Mouse (Mus musculus) liver, embryonic 14.5 days (tissue): ENCODE measurements around the gene Rims4. TPM values are rescaled to one million over a fixed set of nuclear protein-coding genes. Genes with fewer than 3 reads are reported as not detected.

Experiments used
- ATAC-seq: fragments of 200-750 bp; cut with Nextera tagmentation; 2 replicates; pipeline ENCODE4 v1.8.0; 2017; ENCODE audit warnings: moderate number of reproducible peaks, mild to moderate bottlenecking, moderate library complexity; ENCODE audit not compliant: insufficient read depth
- DNase-seq, 3 experiments: peaks; one replicate each; pipeline ENCODE4 v3.0.0-alpha.2; 2012 to 2013; ENCODE audit warnings: low read depth in 3 of 3, low spot score in 3 of 3
- H3K27ac ChIP-seq: fragments of 300-500 bp; sonication (generic); 2 replicates; pipeline ENCODE4 v1.5.1; 2014; ENCODE audit warnings: moderate library complexity, mild to moderate bottlenecking, control low read depth, inconsistent platforms
- H3K27me3 ChIP-seq: fragments of 300-500 bp; sonication (generic); 2 replicates; pipeline ENCODE4 v1.6.1; 2014; ENCODE audit warnings: mild to moderate bottlenecking, low read length, moderate library complexity; ENCODE audit not compliant: control insufficient read depth, insufficient read depth
- H3K36me3 ChIP-seq: fragments of 300-500 bp; sonication (generic); replicated peaks from 2 replicates; pipeline ENCODE4 v1.6.1; 2014; ENCODE audit warnings: low read depth; ENCODE audit not compliant: control insufficient read depth, insufficient read depth
- H3K4me1 ChIP-seq, 2 experiments: fragments of 200-500 bp in 1 of 2; fragments of 300-500 bp in 1 of 2; sonication (generic) in 1 of 2; replicated peaks; 2 replicates each; pipeline ENCODE4 v1.6.1; 2012 to 2014; ENCODE audit warnings: antibody characterized with exemption in 1 of 2, inconsistent platforms in 1 of 2, low read length in 1 of 2; ENCODE audit not compliant: control insufficient read depth in 2 of 2, insufficient read depth in 2 of 2
- H3K4me2 ChIP-seq: fragments of 300-500 bp; sonication (generic); 2 replicates; pipeline ENCODE4 v1.6.1; 2014; ENCODE audit warnings: low read depth, mild to moderate bottlenecking, control low read depth, moderate library complexity
- H3K4me3 ChIP-seq, 2 experiments: fragments of 200-500 bp in 1 of 2; fragments of 300-500 bp in 1 of 2; sonication (generic) in 1 of 2; 2 replicates each; pipeline ENCODE4 v1.5.1; 2012 to 2014; ENCODE audit warnings: low read depth in 2 of 2, low read length in 2 of 2, mild to moderate bottlenecking in 2 of 2, control low read depth in 1 of 2, inconsistent platforms in 1 of 2, moderate library complexity in 1 of 2; ENCODE audit not compliant: insufficient read depth in 1 of 2
- H3K9ac ChIP-seq: fragments of 300-500 bp; sonication (generic); replicated peaks from 2 replicates; pipeline ENCODE4 v1.6.1; 2014; ENCODE audit warnings: mild to moderate bottlenecking, control low read depth, moderate library complexity
- H3K9me3 ChIP-seq: fragments of 300-500 bp; sonication (generic); 2 replicates; pipeline ENCODE4 v1.6.1; 2016; ENCODE audit warnings: low read length, mixed read lengths; ENCODE audit not compliant: control insufficient read depth
- CTCF ChIP-seq: IDR thresholded peaks from 2 replicates; pipeline ENCODE4 v1.5.1; 2016; ENCODE audit warnings: antibody characterized with exemption, low read depth, control low read depth
- EP300 ChIP-seq: IDR thresholded peaks from 2 replicates; pipeline ENCODE4 v1.6.1; 2016; ENCODE audit warnings: antibody characterized with exemption, low read depth
- WGBS: fragments of 180-500 bp; shearing (Covaris S2); extraction: QIAGEN DNeasy Blood & Tissue Kit; methylation state at CpG from one replicate; pipeline ENCODE4 v1.1.7; 2014; ENCODE audit not compliant: insufficient replicate concordance; 5-methylcytosine and 5-hydroxymethylcytosine counted together
- polyA plus RNA-seq, 2 experiments: library from polyadenylated mRNA; depleted of rRNA in 1 of 2; stranded (reverse) in 1 of 2; unstranded in 1 of 2; fragments of >200 nt; fragmentation: Nextera tagmentation in 1 of 2; extraction: Ambion mirVana in 1 of 2; gene quantifications; 2 replicates each; pipeline versions ENCODE4 v1.2.1 to v1.2.3; 2012 to 2014

Rims4 gene
- polyA plus RNA-seq, 2 experiments: 0.12 to 0.14 TPM

DNA sequence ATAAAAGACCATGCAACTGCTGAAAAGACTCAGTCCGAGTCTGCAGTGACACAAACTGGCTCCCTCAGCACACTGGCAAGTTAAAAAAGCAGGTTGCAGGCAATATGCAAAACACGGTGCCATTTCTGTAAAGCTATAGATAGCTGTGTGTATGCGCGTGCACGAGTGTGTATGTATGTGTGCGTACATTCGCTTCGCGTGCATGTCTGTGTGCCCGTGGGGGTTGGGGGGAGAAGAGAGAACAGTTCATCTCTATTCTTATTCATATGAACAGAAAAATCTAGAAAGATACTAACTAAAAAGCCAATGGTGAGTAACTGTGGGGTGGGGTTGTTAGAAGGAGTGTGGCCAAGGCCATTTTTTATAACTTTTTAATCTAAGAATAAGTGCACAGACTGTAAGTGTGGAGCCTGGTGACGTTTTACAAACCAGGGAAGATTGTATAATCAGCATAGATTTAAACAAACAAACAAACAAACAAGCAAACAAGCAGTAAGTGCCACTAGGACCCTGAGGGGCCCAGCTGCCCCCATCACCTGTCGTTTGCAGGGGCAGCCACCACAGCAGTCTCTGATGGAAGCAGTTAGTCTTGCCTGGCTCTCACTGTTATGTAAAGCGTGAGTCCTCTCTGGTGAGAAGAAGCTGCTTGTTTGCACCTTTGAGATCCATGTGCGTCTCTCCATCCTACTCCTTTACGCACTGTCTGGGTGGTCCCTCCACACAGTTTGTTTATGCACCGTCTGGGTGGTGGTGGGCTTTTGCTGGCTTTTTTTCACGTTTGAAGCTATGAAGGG lies 35.4 kb downstream of the Rims4 start:
- no peak for TF ChIP-seq CTCF
- no peak for TF ChIP-seq EP300
- WGBS: 53% methylated on average over 17 of the region's 17 CpGs
- no peak overlapping the region for H3K9ac ChIP-seq

DNA sequence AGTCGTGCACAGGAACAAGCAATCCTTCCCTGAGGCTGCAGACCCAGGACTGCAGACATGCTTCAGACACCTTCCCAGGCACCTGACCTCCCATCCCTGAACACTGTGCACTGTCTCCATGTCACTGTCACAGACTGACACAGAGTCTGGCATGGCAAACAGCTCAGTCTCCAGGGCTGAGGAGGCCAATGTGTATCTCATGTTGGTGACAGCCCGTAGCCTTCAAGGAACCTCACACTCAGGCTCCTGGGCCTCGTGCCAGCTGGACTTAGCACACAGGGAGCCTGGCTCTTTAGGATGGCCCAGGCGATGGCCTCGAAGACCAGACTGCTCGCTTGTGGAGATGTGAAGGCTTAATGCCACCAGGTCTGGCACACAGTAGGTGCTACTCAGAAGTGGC lies 37.6 kb downstream of the Rims4 start:
- WGBS: 59% methylated on average over 6 of the region's 6 CpGs
- no peak for TF ChIP-seq EP300
- TF ChIP-seq CTCF: no peak
- no peak for ATAC-seq

More for the DNA sequence above, 35.4 kb downstream of the Rims4 start:
- H3K4me3 ChIP-seq: no peak overlapping the region
- H3K27ac ChIP-seq: no peak overlapping the region
- H3K4me2 ChIP-seq: no peak overlapping the region
- H3K4me1 ChIP-seq: no peaks in the 10 kb centered on the region
- ATAC-seq (no peak), DNase-seq (no peak)
- H3K9me3 ChIP-seq: no peaks in the 10 kb centered on the region
- H3K27me3 ChIP-seq: no peaks in the 10 kb centered on the region
- no peaks in the 10 kb centered on the region for H3K36me3 ChIP-seq

DNA sequence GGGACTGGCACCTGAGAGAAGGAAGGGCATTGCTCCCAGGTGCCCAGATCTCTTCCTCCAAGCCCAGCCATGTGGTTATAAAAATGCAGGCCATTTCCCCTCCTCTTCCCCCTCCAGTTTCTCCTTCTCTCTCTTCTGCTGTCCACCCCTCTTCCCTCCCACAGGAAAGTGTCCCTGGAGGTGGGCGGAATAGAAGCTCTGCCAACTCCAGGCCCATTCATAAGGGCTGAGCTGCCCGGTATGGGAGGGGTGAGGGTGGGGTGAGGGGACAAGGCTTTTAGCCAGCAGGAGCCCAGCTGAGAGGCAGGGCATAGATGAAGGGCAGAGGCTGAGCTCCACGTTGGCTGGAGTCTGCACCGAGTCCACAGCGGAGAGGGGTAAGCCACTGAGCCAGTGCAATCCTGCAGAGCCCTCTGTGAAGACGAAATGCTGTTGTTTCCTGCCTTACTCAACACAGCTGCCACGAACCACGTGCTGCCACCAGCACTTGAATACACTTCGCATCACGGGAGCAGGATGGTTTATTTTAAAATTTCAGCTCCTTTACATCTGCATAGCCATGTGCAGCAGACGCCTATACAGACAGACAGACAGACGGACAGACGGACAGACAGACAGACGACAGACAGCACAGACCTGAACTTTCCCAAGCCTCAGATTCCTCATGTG lies 41.5 kb downstream of the Rims4 start:
- no peaks in the 10 kb centered on the region for H3K4me1 ChIP-seq
- no peak for DNase-seq
- no peaks in the 10 kb centered on the region for H3K36me3 ChIP-seq
- no peaks in the 10 kb centered on the region for H3K9me3 ChIP-seq
- H3K4me3 ChIP-seq: no peak overlapping the region
- TF ChIP-seq EP300 (no peak), CTCF (no peak)
- H3K9ac ChIP-seq: no peak overlapping the region
- 55% methylated on average over 14 of the region's 14 CpGs for WGBS
- H3K27ac ChIP-seq: no peak overlapping the region
- no peak for ATAC-seq
- H3K4me2 ChIP-seq: no peak overlapping the region
- no peaks in the 10 kb centered on the region for H3K27me3 ChIP-seq

More for the DNA sequence above, 37.6 kb downstream of the Rims4 start:
- Histone ChIP-seq H3K4me1 (no peaks in the 10 kb centered on the region), H3K27me3 (no peaks in the 10 kb centered on the region), H3K4me2 (no peak overlapping the region), H3K4me3 (no peak overlapping the region), H3K9me3 (no peaks in the 10 kb centered on the region), H3K9ac (no peak overlapping the region), H3K27ac (no peak overlapping the region), H3K36me3 (no peaks in the 10 kb centered on the region)
- DNase-seq: no peak

DNA sequence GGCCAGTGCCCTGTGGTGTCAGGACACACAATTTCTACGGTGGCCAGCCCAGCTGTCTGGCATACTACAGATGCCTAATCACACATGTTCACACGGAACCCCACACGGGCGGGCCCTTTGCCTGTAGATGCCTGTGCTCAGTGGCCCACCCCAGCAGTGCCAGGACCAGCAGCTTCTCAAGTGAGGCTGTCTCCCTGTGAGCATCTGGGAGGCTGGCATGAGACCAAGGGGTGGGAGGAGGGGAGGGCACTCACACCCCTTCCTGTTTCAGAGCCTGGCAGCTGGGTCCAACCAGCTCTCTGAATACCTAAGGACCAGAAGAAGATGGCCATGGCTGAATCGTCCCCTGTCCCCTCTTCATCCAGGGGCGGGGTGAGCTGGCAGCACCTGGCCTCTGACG lies 43.0 kb downstream of the Rims4 start:
- ATAC-seq: no peak
- Histone ChIP-seq H3K4me2 (no peak overlapping the region), H3K9me3 (no peaks in the 10 kb centered on the region), H3K4me3 (no peak overlapping the region), H3K27me3 (no peaks in the 10 kb centered on the region), H3K36me3 (no peaks in the 10 kb centered on the region), H3K9ac (no peak overlapping the region), H3K27ac (no peak overlapping the region), H3K4me1 (no peaks in the 10 kb centered on the region)
- WGBS: 56% methylated on average over 7 of the region's 7 CpGs
- TF ChIP-seq CTCF (no peak), EP300 (no peak)
- DNase-seq: no peak

DNA sequence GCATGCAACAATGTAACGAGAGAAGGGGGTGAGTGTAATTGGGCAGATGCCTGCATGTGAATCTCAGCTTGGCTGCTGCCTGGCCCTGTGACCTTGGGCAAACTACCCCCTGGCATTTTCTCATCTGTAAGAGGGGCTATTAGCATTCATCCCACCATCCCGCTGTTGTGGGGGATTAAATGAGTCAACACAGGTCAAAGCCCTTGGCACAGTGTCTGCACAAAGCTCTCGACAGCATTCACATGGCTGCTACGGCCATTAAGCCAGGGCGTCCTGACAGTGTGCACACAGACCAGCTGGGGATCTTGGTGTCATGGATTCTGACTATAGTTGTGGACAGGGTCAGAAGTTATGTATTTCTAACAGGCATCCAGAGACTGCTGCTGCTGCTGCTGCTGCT lies 43.6 kb downstream of the Rims4 start:
- no peak for TF ChIP-seq EP300
- no peak for TF ChIP-seq CTCF
- ATAC-seq (no peak), DNase-seq (no peak)
- Histone ChIP-seq H3K27ac (no peak overlapping the region), H3K36me3 (no peaks in the 10 kb centered on the region), H3K27me3 (no peaks in the 10 kb centered on the region), H3K4me2 (no peak overlapping the region), H3K4me3 (no peak overlapping the region), H3K9me3 (no peaks in the 10 kb centered on the region), H3K9ac (no peak overlapping the region), H3K4me1 (no peaks in the 10 kb centered on the region)
- 59% methylated on average over 5 of the region's 5 CpGs for WGBS
